Mouse (Mus musculus) CH12.LX (cell line): ENCODE measurements around the gene Gm7257. TPM values are rescaled to one million over a fixed set of nuclear protein-coding genes. Genes with fewer than 3 reads are reported as not detected.

Source experiments
- DNase-seq: peaks from one replicate; pipeline ENCODE4 v3.0.0-alpha.2; 2013; ENCODE audit errors: extremely low read depth
- H3K27ac ChIP-seq: 2 replicates; pipeline ENCODE4 v1.5.1; 2012; ENCODE audit warnings: low read depth, mild to moderate bottlenecking, control low read depth, moderate library complexity; ENCODE audit not compliant: insufficient read depth
- H3K27me3 ChIP-seq: replicated peaks from 2 replicates; pipeline ENCODE3; 2012; ENCODE audit warnings: inconsistent platforms
- H3K36me3 ChIP-seq, 2 experiments: replicated peaks in 1 of 2; 2 replicates each; pipeline versions ENCODE3 to v1.6.1; 2012; ENCODE audit warnings: inconsistent platforms in 1 of 2, low read length in 1 of 2, mild to moderate bottlenecking in 1 of 2, mixed read lengths in 1 of 2, moderate library complexity in 1 of 2; ENCODE audit not compliant: control insufficient read depth in 1 of 2, insufficient read depth in 1 of 2
- H3K4me1 ChIP-seq, 2 experiments: 2 replicates each; pipeline ENCODE4 v1.6.1; 2012; ENCODE audit warnings: inconsistent platforms in 1 of 2, moderate library complexity in 1 of 2; ENCODE audit not compliant: insufficient read depth in 2 of 2, control insufficient read depth in 1 of 2
- H3K4me2 ChIP-seq: 2 replicates; pipeline ENCODE4 v1.6.1; 2012; ENCODE audit warnings: low read depth, mild to moderate bottlenecking, control low read depth; ENCODE audit not compliant: poor library complexity, insufficient read depth, severe bottlenecking
- H3K4me3 ChIP-seq, 3 experiments: fragments of 150-350 bp in 1 of 3; sonication (generic) in 1 of 3; replicated peaks in 1 of 3; 2 replicates each; pipeline versions ENCODE3 to v1.5.1; 2011 to 2012; ENCODE audit warnings: low read depth in 2 of 3, low read length in 2 of 3, mild to moderate bottlenecking in 2 of 3, moderate library complexity in 2 of 3, control low read depth in 1 of 3, improper control_type of control experiment in 1 of 3, inconsistent platforms in 1 of 3, mixed read lengths in 1 of 3; ENCODE audit not compliant: poor library complexity in 1 of 3
- H3K79me2 ChIP-seq: replicated peaks from 2 replicates; pipeline ENCODE4 v1.6.1; 2012; ENCODE audit warnings: mild to moderate bottlenecking, moderate library complexity; ENCODE audit not compliant: control insufficient read depth, poor library complexity, insufficient read depth, severe bottlenecking; ENCODE audit errors: extremely low read depth
- H3K9ac ChIP-seq: 2 replicates; pipeline ENCODE4 v1.6.1; 2012; ENCODE audit warnings: low read depth, mild to moderate bottlenecking, control low read depth, moderate library complexity; ENCODE audit not compliant: insufficient read depth
- H3K9me3 ChIP-seq: replicated peaks from 2 replicates; pipeline ENCODE3; 2012; ENCODE audit warnings: low read length, inconsistent platforms, mixed read lengths
- BHLHE40 ChIP-seq: IDR thresholded peaks from 2 replicates; pipeline ENCODE4 v1.6.1; 2011; ENCODE audit warnings: mild to moderate bottlenecking, low read depth, low read length, improper control_type of control experiment
- CHD1 ChIP-seq: IDR thresholded peaks from 2 replicates; pipeline ENCODE4 v1.6.1; 2012; ENCODE audit warnings: low read depth, low read length, improper control_type of control experiment, inconsistent platforms
- CHD2 ChIP-seq: IDR thresholded peaks from 2 replicates; pipeline ENCODE4 v1.6.1; 2011; ENCODE audit warnings: low read length, improper control_type of control experiment
- CTCF ChIP-seq, 2 experiments: IDR thresholded peaks in 1 of 2; conservative IDR thresholded peaks in 1 of 2; 2 replicates each; pipeline ENCODE4 v1.5.1; 2011 to 2012; ENCODE audit warnings: low read depth in 2 of 2, low read length in 2 of 2, improper control_type of control experiment in 1 of 2, inconsistent platforms in 1 of 2, mild to moderate bottlenecking in 1 of 2, moderate library complexity in 1 of 2
- HCFC1 ChIP-seq: IDR thresholded peaks from 2 replicates; pipeline ENCODE4 v1.6.1; 2012; ENCODE audit warnings: low read depth, mild to moderate bottlenecking, inconsistent platforms, low read length, improper control_type of control experiment
- KAT2A ChIP-seq: IDR thresholded peaks from 2 replicates; pipeline ENCODE4 v1.6.1; 2012; ENCODE audit warnings: low read length, improper control_type of control experiment, inconsistent platforms; ENCODE audit not compliant: insufficient replicate concordance
- MEF2A ChIP-seq: IDR thresholded peaks from 2 replicates; pipeline ENCODE4 v1.6.1; 2014; ENCODE audit warnings: low read depth, mild to moderate bottlenecking, inconsistent platforms, low read length, improper control_type of control experiment, borderline replicate concordance
- POLR2AphosphoS2 ChIP-seq: IDR thresholded peaks from 2 replicates; pipeline ENCODE4 v1.6.1; 2011; ENCODE audit warnings: low read depth, low read length, improper control_type of control experiment
- RAD21 ChIP-seq: IDR thresholded peaks from 2 replicates; pipeline ENCODE4 v1.6.1; 2011; ENCODE audit warnings: low read depth, mild to moderate bottlenecking, low read length, improper control_type of control experiment, moderate library complexity
- SIN3A ChIP-seq: IDR thresholded peaks from 2 replicates; pipeline ENCODE4 v1.6.1; 2012; ENCODE audit warnings: low read length, improper control_type of control experiment, inconsistent platforms
- SMC3 ChIP-seq: IDR thresholded peaks from 2 replicates; pipeline ENCODE4 v1.6.1; 2011; ENCODE audit warnings: low read depth, low read length, improper control_type of control experiment
- TBP ChIP-seq: conservative IDR thresholded peaks from 2 replicates; pipeline ENCODE4 v1.6.1; 2011; ENCODE audit warnings: low read depth, low read length, improper control_type of control experiment
- USF2 ChIP-seq: conservative IDR thresholded peaks from 2 replicates; pipeline ENCODE4 v1.6.1; 2011; ENCODE audit warnings: low read depth, low read length, improper control_type of control experiment
- ZC3H11A ChIP-seq: IDR thresholded peaks from 2 replicates; pipeline ENCODE4 v1.6.1; 2012; ENCODE audit warnings: low read depth, mild to moderate bottlenecking, inconsistent platforms, low read length, improper control_type of control experiment
- ZMIZ1 ChIP-seq: IDR thresholded peaks from 2 replicates; pipeline ENCODE4 v1.6.1; 2012; ENCODE audit warnings: low read depth, mild to moderate bottlenecking, inconsistent platforms, low read length, improper control_type of control experiment
- ZNF384 ChIP-seq: IDR thresholded peaks from 2 replicates; pipeline ENCODE4 v1.6.1; 2012; ENCODE audit warnings: low read depth, low read length, improper control_type of control experiment, inconsistent platforms
- dilution Hi-C: fragments of 300-500 bp; cut with MboI; formaldehyde crosslinking; loops from 2 replicates; pipeline ENCODE4 v1.14.3; 2020; ENCODE audit warnings: low sequenced_read_pairs; ENCODE audit not compliant: extremely low pct_unique_long_range_greater_than_20kb, extremely low pct_ligation_motif_present
- in situ Hi-C: fragments of 300-500 bp; cut with MboI; formaldehyde crosslinking; loops from 3 replicates; pipeline ENCODE4 v1.14.3; 2019; ENCODE audit warnings: low sequenced_read_pairs, low pct_ligation_motif_present, low pct_unique_long_range_greater_than_20kb, mixed read lengths
- polyA plus RNA-seq: library from polyadenylated mRNA; unstranded; fragments of >175 nt; gene quantifications from 2 replicates; pipeline ENCODE4 v1.2.1, GENCODE M21; 2012; ENCODE audit warnings: low read depth; ENCODE audit not compliant: insufficient read length
- total RNA-seq, 2 experiments: library from RNA; depleted of rRNA; stranded (reverse); fragments of 300-350 nt in 1 of 2; fragments of >200 nt in 1 of 2; gene quantifications; 2 replicates each; pipeline ENCODE4 v1.2.3; 2012 to 2014

Gene Gm7257
- total RNA-seq (2012; rRNA removed): not detected in 2 replicates
- not detected in 2 replicates for total RNA-seq (2014; rRNA removed)
- polyA plus RNA-seq: not detected in 2 replicates

GRCm38 (mm10) chr9:36431584-36431983 is at the start of gene Gm7257:
Gene Gm7257 (plus strand): TSS chr9:36431884.
- Histone ChIP-seq H3K27ac (no peak within 1 kb of the TSS), H3K4me3 (no peak within 1 kb of the TSS), H3K36me3 (no peaks in the 10 kb centered on the region), H3K9me3 (no peaks in the 10 kb centered on the region), H3K4me1 (no peaks in the 10 kb centered on the region), H3K27me3 (peaks cover 13% of the 10 kb centered on the region), H3K79me2 (no peaks in the 10 kb centered on the region), H3K4me2 (no peak within 1 kb of the TSS), H3K9ac (no peak within 1 kb of the TSS)
- dilution Hi-C loops: no loop called here
- in situ Hi-C loops: loop anchor here (25.0 kb wide), 1 partner anchor 281 kb away; no protein-coding TSS in a partner anchor
- no peak for TF ChIP-seq MEF2A
- no peak for TF ChIP-seq ZNF384
- no peak for TF ChIP-seq HCFC1
- TF ChIP-seq USF2: no peak
- no peak for TF ChIP-seq KAT2A
- TF ChIP-seq TBP: no peak
- no peak for TF ChIP-seq CHD2
- TF ChIP-seq BHLHE40: no peak
- TF ChIP-seq ZMIZ1: no peak
- no peak for TF ChIP-seq CHD1
- no peak for TF ChIP-seq SMC3
- TF ChIP-seq SIN3A: no peak
- no peak for TF ChIP-seq POLR2AphosphoS2
- DNase-seq: no peak

- no peak for DNase-seq
- dilution Hi-C loops (no loop called here), in situ Hi-C loops (no loop called here)
- Histone ChIP-seq H3K79me2 (no peaks in the 10 kb centered on the region), H3K4me1 (no peaks in the 10 kb centered on the region), H3K9me3 (no peaks in the 10 kb centered on the region), H3K36me3 (no peaks in the 10 kb centered on the region), H3K27ac (no peak overlapping the region), H3K4me2 (no peak overlapping the region), H3K27me3 (peaks cover 23% of the 10 kb centered on the region), H3K9ac (no peak overlapping the region), H3K4me3 (no peak overlapping the region)
- TF ChIP-seq ZC3H11A (no peak), CTCF (conservative IDR thresholded peaks at IDR 0.05 in 1 of 2, IDR thresholded peaks at IDR 0.05 in 1 of 2; ENCODE audit: low read depth in 2 of 2, low read length in 2 of 2) (no peak), RAD21 (no peak)
Measured at GRCm38 (mm10) chr9:36402991-36403390, 28.7 kb upstream of the Gm7257 start.
